Mouse (Mus musculus): ENCODE data around the gene Gm10638.

Gene Gm10638

GRCm38 (mm10) chr8:86735446-86736111 is 9.9 kb upstream of the Gm10638 start:
- in situ Hi-C loops (cut with MboI; ENCODE audit: low sequenced_read_pairs) = no loop called here

GRCm38 (mm10) chr8:86740899-86741298 is 4.6 kb upstream of the Gm10638 start:
- in situ Hi-C loops (cut with MboI; ENCODE audit: low sequenced_read_pairs) = no loop called here

DNA sequence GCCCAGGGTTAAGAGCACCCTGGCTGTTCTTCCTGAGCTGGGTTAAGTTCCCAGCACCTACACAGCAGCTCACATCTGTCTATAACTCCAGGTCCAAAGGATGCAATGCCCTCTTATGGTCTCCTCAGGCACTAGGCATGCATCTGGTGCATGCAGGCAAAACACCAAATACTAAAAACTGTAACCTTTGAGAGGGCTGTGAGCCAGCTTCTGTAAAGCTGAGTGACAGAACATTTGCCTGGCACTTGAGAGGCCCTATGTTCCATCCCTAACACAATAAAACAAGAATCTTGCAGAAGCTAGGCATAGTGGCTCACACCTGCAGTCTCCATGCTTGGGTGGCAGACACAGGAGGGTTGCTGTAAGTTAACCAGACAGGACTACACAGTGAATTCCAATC is 3.9 kb upstream of the Gm10638 start:
- in situ Hi-C loops (cut with MboI; ENCODE audit: low sequenced_read_pairs) = no loop called here

DNA sequence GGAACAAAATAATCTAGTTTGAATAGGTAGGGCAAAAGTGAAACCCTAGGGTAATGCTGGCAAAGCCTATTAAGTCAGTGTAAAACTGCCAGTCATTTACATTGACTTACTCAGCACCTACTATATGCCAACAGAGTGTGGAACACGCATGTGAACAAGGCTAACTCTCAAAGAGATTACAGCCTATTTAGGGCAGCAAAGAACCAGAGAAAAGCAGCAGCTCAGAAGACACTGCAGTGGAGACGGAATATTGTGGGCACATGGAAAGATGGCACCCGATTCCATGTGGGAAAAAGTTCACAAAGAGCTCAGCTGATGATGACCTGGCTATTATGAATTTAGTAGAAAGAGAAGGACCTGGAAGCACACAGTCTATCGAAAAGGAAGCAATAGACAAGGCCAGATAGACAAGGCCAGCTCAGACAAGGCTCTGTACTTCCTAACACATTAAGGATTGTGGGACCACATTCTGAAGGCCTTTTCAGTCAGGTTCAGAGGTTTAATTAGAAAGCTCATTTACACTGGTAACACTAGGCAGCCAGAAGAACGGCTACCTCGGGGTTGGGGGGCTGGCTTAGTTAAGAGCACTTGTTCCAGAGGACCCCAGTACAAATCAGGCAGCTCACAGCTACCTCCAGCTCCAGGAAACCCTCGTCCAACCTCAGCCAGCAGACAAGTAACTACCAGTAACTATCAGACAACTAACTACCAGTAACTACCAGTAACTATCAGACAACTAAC is 2.7 kb upstream of the Gm10638 start:
- in situ Hi-C loops (cut with MboI; ENCODE audit: low sequenced_read_pairs) = no loop called here

GRCm38 (mm10) chr8:86744313-86745220 is 932 bp upstream of the Gm10638 start:
- in situ Hi-C loops (cut with MboI; ENCODE audit: low sequenced_read_pairs) = no loop called here

- in situ Hi-C loops (cut with MboI; ENCODE audit: low sequenced_read_pairs) = no loop called here
Observed at GRCm38 (mm10) chr8:86745935-86746441, 489 bp downstream of the Gm10638 start.

DNA sequence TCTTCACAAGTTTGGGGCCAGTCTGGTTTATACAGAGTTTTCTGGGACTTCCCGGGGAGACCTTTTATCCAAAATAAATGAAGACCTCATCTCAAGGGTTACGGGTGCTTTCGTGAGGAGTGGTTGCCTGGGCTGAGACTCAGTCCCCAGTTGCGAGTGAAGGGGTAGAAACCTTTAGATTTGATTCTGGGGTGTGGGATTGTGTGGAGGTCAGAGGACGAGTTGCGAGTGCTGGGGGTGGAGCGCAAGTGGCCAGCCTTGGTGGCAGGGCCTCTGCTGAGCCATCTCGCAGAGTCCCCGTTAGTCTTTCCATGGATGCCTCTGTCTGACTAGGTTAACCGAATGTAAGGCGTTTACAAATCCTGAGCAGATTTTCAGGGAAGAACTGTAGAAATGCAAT is 1.0 kb downstream of the Gm10638 start:
- in situ Hi-C loops (cut with MboI; ENCODE audit: low sequenced_read_pairs) = no loop called here

- in situ Hi-C loops (cut with MboI; ENCODE audit: low sequenced_read_pairs) = no loop called here
Observed at GRCm38 (mm10) chr8:86749842-86750241, 4.3 kb downstream of the Gm10638 start.

DNA sequence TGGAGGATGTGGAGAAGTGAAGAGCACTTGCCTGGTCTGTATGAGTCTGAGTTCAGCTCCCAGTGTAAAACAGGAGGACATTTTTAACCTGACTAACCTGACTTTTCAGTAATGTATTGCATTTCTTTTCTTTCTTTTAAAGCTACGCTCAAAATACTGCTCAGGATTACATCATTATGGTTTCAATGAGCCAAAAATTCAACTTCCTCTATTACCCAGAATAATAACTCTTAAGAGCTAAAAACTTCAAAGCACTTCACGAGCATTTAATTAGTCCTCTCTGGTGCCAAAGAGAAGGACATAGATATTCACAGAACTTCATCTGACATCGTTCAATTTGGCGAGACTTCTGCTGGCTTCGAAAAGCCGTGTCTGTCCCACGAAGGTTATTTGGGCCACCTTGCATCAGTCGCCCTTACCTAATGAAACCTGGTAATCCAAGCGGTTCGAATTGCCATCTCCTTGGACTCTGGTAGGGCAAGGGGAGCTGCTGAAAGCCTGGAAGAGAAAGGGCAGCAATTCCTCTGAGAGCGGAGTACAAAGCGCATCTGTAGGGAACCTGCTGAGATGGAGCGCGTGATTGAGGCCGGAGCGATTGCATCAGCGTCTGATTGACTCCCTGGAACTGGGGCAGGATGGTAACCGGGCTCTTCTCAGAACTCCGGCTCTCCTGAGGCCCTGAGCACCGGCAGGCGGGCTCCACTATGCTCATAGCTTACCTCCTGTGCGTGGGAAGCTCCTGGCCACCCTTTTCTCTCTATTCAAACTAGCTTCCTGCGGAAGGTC is 11.6 kb downstream of the Gm10638 start:
- in situ Hi-C loops (cut with MboI; ENCODE audit: low sequenced_read_pairs) = no loop called here

DNA sequence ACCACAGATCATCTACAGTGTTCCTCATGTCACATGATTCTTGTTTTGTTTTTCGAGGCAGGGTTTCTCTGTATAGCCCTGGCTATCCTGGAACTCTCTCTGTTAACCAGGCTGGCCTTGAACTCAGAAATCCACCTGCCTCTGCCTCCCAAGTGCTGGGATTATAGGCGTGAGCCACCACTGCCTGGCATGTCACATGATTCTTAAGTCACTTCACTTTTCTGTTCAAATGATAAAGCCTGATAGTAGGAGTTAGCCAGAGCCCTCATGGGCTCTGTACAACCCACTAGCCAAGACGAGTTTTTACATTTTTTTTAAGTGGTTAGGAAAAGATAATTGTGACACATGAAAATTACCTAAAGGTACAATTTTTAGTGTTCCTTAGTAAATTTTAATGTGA is 13.2 kb downstream of the Gm10638 start:
- in situ Hi-C loops (cut with MboI; ENCODE audit: low sequenced_read_pairs) = no loop called here

GRCm38 (mm10) chr8:86759090-86759491 is 13.6 kb downstream of the Gm10638 start:
- in situ Hi-C loops (cut with MboI; ENCODE audit: low sequenced_read_pairs) = no loop called here

GRCm38 (mm10) chr8:86760746-86761145 is 15.2 kb downstream of the Gm10638 start:
- in situ Hi-C loops (cut with MboI; ENCODE audit: low sequenced_read_pairs) = no loop called here

DNA sequence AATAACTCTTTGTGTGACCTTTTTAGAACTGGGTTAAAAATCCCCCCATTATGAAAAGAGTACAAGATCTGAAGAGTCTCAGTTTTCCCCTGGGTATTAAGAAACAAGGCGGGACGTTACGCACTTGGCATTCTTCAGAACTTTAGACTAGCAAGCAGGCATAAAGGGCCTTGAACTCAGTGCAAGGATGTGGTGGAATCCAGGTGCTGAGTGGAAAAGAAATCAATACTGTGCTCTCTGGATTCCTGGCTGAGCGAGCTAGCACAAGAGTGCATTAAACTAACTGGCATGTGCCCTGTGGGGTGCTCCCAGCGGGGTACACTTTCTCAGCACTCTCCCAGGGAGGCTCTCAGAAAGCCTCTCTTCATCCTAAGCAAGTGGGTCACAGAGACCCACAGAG is 17.3 kb downstream of the Gm10638 start:
- in situ Hi-C loops (cut with MboI; ENCODE audit: low sequenced_read_pairs) = no loop called here

DNA sequence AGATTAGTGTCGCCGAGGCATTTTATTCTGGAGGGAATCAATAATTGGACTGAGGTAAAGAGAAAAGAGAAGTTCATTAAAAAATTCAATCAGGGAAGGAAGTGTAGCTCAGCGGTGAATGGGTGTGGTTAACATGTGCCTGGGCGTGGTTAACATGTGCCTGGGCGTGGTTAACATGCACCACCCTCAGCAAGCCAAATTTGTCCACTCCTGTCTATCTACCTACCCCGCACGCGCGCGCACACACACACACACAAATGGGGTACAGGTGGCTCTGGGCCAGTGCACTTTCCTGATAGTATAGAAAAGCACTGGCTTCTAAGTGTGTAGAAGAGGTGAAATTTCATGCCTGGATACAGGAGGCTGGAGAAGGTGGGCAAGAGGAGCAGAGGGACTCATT is 19.7 kb downstream of the Gm10638 start:
- in situ Hi-C loops (cut with MboI; ENCODE audit: low sequenced_read_pairs) = no loop called here

GRCm38 (mm10) chr8:86765669-86766068 is 20.2 kb downstream of the Gm10638 start:
- in situ Hi-C loops (cut with MboI; ENCODE audit: low sequenced_read_pairs) = no loop called here

DNA sequence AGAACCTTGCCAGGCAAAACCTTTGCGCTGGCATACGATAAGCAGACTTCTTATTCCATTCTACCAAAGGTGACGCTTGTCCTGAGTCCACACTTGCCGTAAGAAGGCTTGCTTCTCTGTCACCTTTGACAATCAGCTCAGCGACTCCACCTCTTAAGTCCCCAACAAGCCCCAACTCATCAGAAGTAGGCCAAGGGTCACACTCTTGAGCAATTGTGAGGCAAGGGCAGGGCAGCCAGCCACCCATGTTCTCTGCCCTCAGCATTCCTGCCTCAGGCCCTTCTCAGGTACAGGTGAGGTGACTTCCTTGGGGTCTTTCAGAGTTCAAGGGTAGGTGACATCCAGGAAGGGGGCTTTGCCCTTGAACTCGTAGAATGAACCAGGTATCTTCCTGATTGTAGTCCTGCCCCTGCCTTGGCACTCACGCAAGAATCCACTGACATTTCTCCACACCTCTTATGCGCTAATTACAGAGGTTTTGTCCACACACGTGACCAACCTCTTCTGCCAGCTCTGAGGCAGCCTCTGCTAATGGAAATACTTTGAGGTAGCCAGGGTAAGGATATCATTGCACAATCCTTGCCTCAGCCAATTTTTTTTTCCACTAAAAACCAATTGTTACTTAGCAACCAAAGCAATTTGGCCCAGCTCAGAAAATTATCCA is 21.2 kb downstream of the Gm10638 start:
- in situ Hi-C loops (cut with MboI; ENCODE audit: low sequenced_read_pairs) = no loop called here

GRCm38 (mm10) chr8:86768499-86768898 is 23.0 kb downstream of the Gm10638 start:
- in situ Hi-C loops (cut with MboI; ENCODE audit: low sequenced_read_pairs) = no loop called here

DNA sequence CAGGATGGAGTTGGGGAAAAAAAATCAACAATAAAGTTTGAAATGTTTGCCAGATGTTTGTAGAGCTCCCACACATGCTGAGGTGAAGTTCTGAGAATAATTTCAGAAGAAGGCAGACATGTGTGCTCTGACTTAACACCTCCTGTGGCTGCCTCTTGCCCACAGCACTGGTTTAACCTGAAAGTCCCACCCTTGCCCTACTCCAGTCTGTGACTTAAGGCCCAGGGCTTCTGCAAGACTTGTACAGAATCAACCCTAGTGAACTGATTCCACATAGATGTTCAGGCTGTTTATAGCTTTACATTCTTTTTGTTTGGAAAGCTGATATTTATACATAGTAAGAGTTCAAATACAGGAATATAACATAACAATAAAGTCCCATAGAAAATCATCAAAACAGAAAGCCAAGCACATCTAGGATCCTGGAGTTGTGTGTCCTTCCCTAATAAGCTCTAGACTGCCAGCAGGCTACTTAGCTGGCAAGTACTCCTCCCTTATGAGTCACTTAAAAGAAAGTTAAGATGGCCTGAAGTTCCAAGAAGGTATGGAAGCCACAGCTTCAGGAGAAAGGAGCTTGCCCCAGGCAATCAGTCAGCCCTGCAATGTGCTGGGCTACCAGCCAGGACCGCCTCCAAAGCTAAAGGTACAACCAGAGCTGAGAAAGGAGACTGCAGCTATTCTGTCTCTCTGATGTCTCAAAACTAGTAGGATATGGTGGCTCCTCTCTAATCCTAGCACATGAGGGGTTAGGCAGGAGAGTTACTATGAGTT is 24.6 kb downstream of the Gm10638 start:
- in situ Hi-C loops (cut with MboI; ENCODE audit: low sequenced_read_pairs) = no loop called here

DNA sequence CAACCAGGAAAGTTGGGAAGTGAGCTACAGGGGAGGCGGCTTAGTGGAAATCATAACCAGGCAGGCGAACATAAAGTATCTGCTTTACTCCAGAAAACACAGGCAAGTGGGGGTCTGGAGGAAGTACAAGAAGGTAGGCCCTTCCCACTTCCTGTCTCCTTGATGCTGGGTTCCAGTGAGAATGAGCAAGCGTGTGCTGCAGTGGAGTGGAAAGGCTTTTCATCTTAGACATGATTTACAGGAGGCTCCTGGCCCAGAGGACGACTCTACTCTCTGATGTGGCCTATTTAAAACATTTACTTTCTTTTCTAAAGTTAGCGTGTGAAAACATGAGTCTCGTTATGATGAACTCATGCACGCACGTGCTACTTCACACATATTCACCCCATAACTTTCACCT is 33.7 kb downstream of the Gm10638 start:
- in situ Hi-C loops (cut with MboI; ENCODE audit: low sequenced_read_pairs) = no loop called here
